Mouse (Mus musculus) olfactory bulb, adult 2 months (tissue): ENCODE results near the gene Stac. TPM values are rescaled to one million over a fixed set of nuclear protein-coding genes. Genes with fewer than 3 reads are reported as not detected.

ENCODE experiments used
- H3K27ac ChIP-seq: fragments of 200-500 bp; 2 replicates; pipeline ENCODE4 v1.5.1; 2012; ENCODE audit warnings: low read depth, low read length; ENCODE audit not compliant: insufficient read depth
- H3K4me1 ChIP-seq: fragments of 200-500 bp; 2 replicates; pipeline ENCODE4 v1.6.1; 2012; ENCODE audit warnings: low read length; ENCODE audit not compliant: control insufficient read depth, insufficient read depth
- H3K4me3 ChIP-seq: fragments of 200-500 bp; 2 replicates; pipeline ENCODE4 v1.5.1; 2012; ENCODE audit warnings: mild to moderate bottlenecking, low read depth, low read length, moderate library complexity; ENCODE audit not compliant: insufficient read depth
- CTCF ChIP-seq: fragments of 200-500 bp; IDR thresholded peaks from 2 replicates; pipeline ENCODE4 v1.5.1; 2012; ENCODE audit warnings: low read depth, mild to moderate bottlenecking, low read length, moderate library complexity; ENCODE audit not compliant: insufficient read depth
- POLR2A ChIP-seq: fragments of 200-500 bp; IDR thresholded peaks from 2 replicates; pipeline ENCODE4 v1.6.1; 2012; ENCODE audit warnings: mild to moderate bottlenecking, low read depth, low read length, moderate library complexity; ENCODE audit not compliant: insufficient read depth
- whole genome bisulfite sequencing: fragments of 180-500 bp; shearing (Covaris S2); methylation state at CpG from one replicate; pipeline ENCODE4 v1.1.7; 2018; 5-methylcytosine and 5-hydroxymethylcytosine counted together
- polyA plus RNA-seq: library from polyadenylated mRNA; stranded (reverse); fragments of >200 nt; gene quantifications from 2 replicates; pipeline ENCODE4 v1.2.4, GENCODE M21; 2012; ENCODE audit warnings: low replicate concordance; ENCODE audit not compliant: missing spikeins, insufficient read depth, insufficient read length

Gene Stac
- polyA plus RNA-seq, 1 experiment: not detected

GRCm38 (mm10) chr9:111621191-111621590, 69.0 kb downstream of the Stac start:
- TF ChIP-seq POLR2A (no peak), CTCF (no peak)
- 85% methylated on average over 2 of the region's 2 CpGs for WGBS
- Histone ChIP-seq H3K27ac (no peak overlapping the region), H3K4me1 (no peaks in the 10 kb centered on the region), H3K4me3 (no peak overlapping the region)

- H3K4me3 ChIP-seq: no peak overlapping the region
- 90% methylated on average over 3 of the region's 3 CpGs for WGBS
- H3K27ac ChIP-seq: no peak overlapping the region
- H3K4me1 ChIP-seq: no peaks in the 10 kb centered on the region
- TF ChIP-seq POLR2A: no peak
- TF ChIP-seq CTCF: no peak
Measured at GRCm38 (mm10) chr9:111611341-111611740, 78.8 kb downstream of the Stac start.

GRCm38 (mm10) chr9:111608762-111609161, 81.4 kb downstream of the Stac start:
- Histone ChIP-seq H3K27ac (no peak overlapping the region), H3K4me1 (no peaks in the 10 kb centered on the region), H3K4me3 (no peak overlapping the region)
- WGBS: 74% methylated on average over 6 of the region's 6 CpGs
- no peak for TF ChIP-seq POLR2A
- no peak for TF ChIP-seq CTCF

- H3K4me3 ChIP-seq: no peak overlapping the region
- no peak for TF ChIP-seq POLR2A
- TF ChIP-seq CTCF: no peak
- no peak overlapping the region for H3K27ac ChIP-seq
- H3K4me1 ChIP-seq: no peaks in the 10 kb centered on the region
- WGBS: 91% methylated on average over 8 of the region's 8 CpGs
Measured at GRCm38 (mm10) chr9:111606603-111607002, 83.5 kb downstream of the Stac start.

- H3K4me1 ChIP-seq: no peaks in the 10 kb centered on the region
- H3K4me3 ChIP-seq: no peak overlapping the region
- no peak overlapping the region for H3K27ac ChIP-seq
- TF ChIP-seq POLR2A: no peak
- no peak for TF ChIP-seq CTCF
- WGBS: 72% methylated on average over 2 of the region's 2 CpGs
Measured at GRCm38 (mm10) chr9:111587527-111587926, 102.6 kb downstream of the Stac start.

GRCm38 (mm10) chr9:111578784-111579183, 111.4 kb downstream of the Stac start:
- no peak overlapping the region for H3K27ac ChIP-seq
- 66% methylated on average over 9 of the region's 9 CpGs for WGBS
- no peak for TF ChIP-seq CTCF
- no peak for TF ChIP-seq POLR2A
- H3K4me1 ChIP-seq: no peaks in the 10 kb centered on the region
- H3K4me3 ChIP-seq: no peak overlapping the region

- 90% methylated on average over 6 of the region's 6 CpGs for WGBS
- Histone ChIP-seq H3K27ac (no peak overlapping the region), H3K4me1 (no peaks in the 10 kb centered on the region), H3K4me3 (no peak overlapping the region)
- TF ChIP-seq CTCF (no peak), POLR2A (no peak)
Measured at GRCm38 (mm10) chr9:111577453-111577852, 112.7 kb downstream of the Stac start.

- TF ChIP-seq POLR2A (no peak), CTCF (no peak)
- no peaks in the 10 kb centered on the region for H3K4me1 ChIP-seq
- WGBS: 52% methylated on average over 4 of the region's 4 CpGs
- no peak overlapping the region for H3K27ac ChIP-seq
- H3K4me3 ChIP-seq: no peak overlapping the region
Measured at GRCm38 (mm10) chr9:111575889-111576288, 114.3 kb downstream of the Stac start.

- 87% methylated on average over 5 of the region's 5 CpGs for WGBS
- no peak for TF ChIP-seq CTCF
- no peak for TF ChIP-seq POLR2A
- Histone ChIP-seq H3K27ac (no peak overlapping the region), H3K4me3 (no peak overlapping the region), H3K4me1 (no peaks in the 10 kb centered on the region)
Measured at GRCm38 (mm10) chr9:111573836-111574235, 116.3 kb downstream of the Stac start.

GRCm38 (mm10) chr9:111571619-111572018, 118.5 kb downstream of the Stac start:
- 90% methylated on average over 5 of the region's 5 CpGs for WGBS

More at GRCm38 (mm10) chr9:111571619-111572018, 118.5 kb downstream of the Stac start:
- Histone ChIP-seq H3K4me1 (no peaks in the 10 kb centered on the region), H3K4me3 (no peak overlapping the region), H3K27ac (no peak overlapping the region)
- TF ChIP-seq POLR2A (no peak), CTCF (no peak)
